Mouse (Mus musculus) liver, embryonic 16.5 days (tissue): ENCODE measurements around the gene Usp24. TPM values are rescaled to one million over a fixed set of nuclear protein-coding genes. Genes with fewer than 3 reads are reported as not detected.
A peak's percentile ranks its signal among the peaks of the same experiment; 100 is the strongest.

Experiments used
- ATAC-seq: fragments of 200-750 bp; cut with Nextera tagmentation; 2 replicates; pipeline ENCODE4 v1.8.0; 2017; ENCODE audit warnings: low read depth, mild to moderate bottlenecking, moderate number of reproducible peaks, moderate library complexity
- H3K27ac ChIP-seq: fragments of 300-500 bp; sonication (generic); 2 replicates; pipeline ENCODE4 v1.5.1; 2014; ENCODE audit warnings: mild to moderate bottlenecking, low read length
- H3K27me3 ChIP-seq: fragments of 300-500 bp; sonication (generic); 2 replicates; pipeline ENCODE4 v1.6.1; 2014; ENCODE audit warnings: low read depth, low read length, mixed read lengths; ENCODE audit not compliant: control insufficient read depth, insufficient read depth
- H3K36me3 ChIP-seq: fragments of 300-500 bp; sonication (generic); 2 replicates; pipeline ENCODE4 v1.6.1; 2014; ENCODE audit warnings: mild to moderate bottlenecking; ENCODE audit not compliant: control insufficient read depth, insufficient read depth
- H3K4me1 ChIP-seq: fragments of 300-500 bp; sonication (generic); 2 replicates; pipeline ENCODE4 v1.6.1; 2014; ENCODE audit warnings: low read depth, low read length, mixed read lengths; ENCODE audit not compliant: control insufficient read depth
- H3K4me2 ChIP-seq: fragments of 300-500 bp; sonication (generic); 2 replicates; pipeline ENCODE4 v1.6.1; 2014; ENCODE audit warnings: low read depth, low read length, mixed read lengths
- H3K4me3 ChIP-seq: fragments of 300-500 bp; sonication (generic); 2 replicates; pipeline ENCODE4 v1.5.1; 2014; ENCODE audit warnings: low read depth, mild to moderate bottlenecking, low read length
- H3K9ac ChIP-seq: fragments of 300-500 bp; sonication (generic); 2 replicates; pipeline ENCODE4 v1.6.1; 2014; ENCODE audit warnings: low read depth, low read length
- H3K9me3 ChIP-seq: fragments of 300-500 bp; sonication (generic); replicated peaks from 2 replicates; pipeline ENCODE4 v1.6.1; 2016; ENCODE audit warnings: low read length; ENCODE audit not compliant: control insufficient read depth
- WGBS: fragments of 180-500 bp; shearing (Covaris S2); extraction: QIAGEN DNeasy Blood & Tissue Kit; methylation state at CpG from one replicate; pipeline ENCODE4 v1.1.7; 2014; ENCODE audit not compliant: insufficient replicate concordance; 5-methylcytosine and 5-hydroxymethylcytosine counted together
- polyA plus RNA-seq: library from polyadenylated mRNA; unstranded; fragments of >200 nt; fragmentation: Nextera tagmentation; extraction: Ambion mirVana; gene quantifications from 2 replicates; pipeline ENCODE4 v1.2.1, GENCODE M21; 2015

Usp24 gene
- polyA plus RNA-seq, 1 experiment from 2014 or later, result 3.8 TPM

GRCm38 (mm10) chr4:106293378-106294090, 22.5 kb upstream of the Usp24 start:
- ATAC-seq, result no peak

GRCm38 (mm10) chr4:106295696-106296095, 20.3 kb upstream of the Usp24 start:
- no peak overlapping the region for H3K4me2 ChIP-seq
- no peak overlapping the region for H3K9ac ChIP-seq
- no peak overlapping the region for H3K4me3 ChIP-seq
- H3K27ac ChIP-seq, result no peak overlapping the region
- no peak for ATAC-seq
- H3K9me3 ChIP-seq, result no peaks in the 10 kb centered on the region
- no peaks in the 10 kb centered on the region for H3K36me3 ChIP-seq
- no peaks in the 10 kb centered on the region for H3K27me3 ChIP-seq
- WGBS, result 52% methylated on average over 4 of the region's 4 CpGs
- peaks cover 12% of the 10 kb centered on the region for H3K4me1 ChIP-seq

More at GRCm38 (mm10) chr4:106293378-106294090, 22.5 kb upstream of the Usp24 start:
- H3K9ac ChIP-seq, result no peak overlapping the region
- no peaks in the 10 kb centered on the region for H3K36me3 ChIP-seq
- 43% methylated on average over 6 of the region's 6 CpGs for WGBS
- peaks cover 12% of the 10 kb centered on the region for H3K4me1 ChIP-seq
- H3K9me3 ChIP-seq, result no peaks in the 10 kb centered on the region
- H3K4me2 ChIP-seq, result no peak overlapping the region
- no peaks in the 10 kb centered on the region for H3K27me3 ChIP-seq
- H3K27ac ChIP-seq, result no peak overlapping the region
- no peak overlapping the region for H3K4me3 ChIP-seq

GRCm38 (mm10) chr4:106296412-106297086, 19.5 kb upstream of the Usp24 start:
- no peak overlapping the region for H3K4me3 ChIP-seq
- H3K9ac ChIP-seq, result no peak overlapping the region
- H3K36me3 ChIP-seq, result no peaks in the 10 kb centered on the region
- peak overlapping the region; percentile 39 for H3K4me2 ChIP-seq
- 23% methylated on average over 7 of the region's 7 CpGs for whole genome bisulfite sequencing
- peaks cover 12% of the 10 kb centered on the region for H3K4me1 ChIP-seq
- H3K9me3 ChIP-seq, result no peaks in the 10 kb centered on the region
- peak; percentile 75 for ATAC-seq
- no peaks in the 10 kb centered on the region for H3K27me3 ChIP-seq
- H3K27ac ChIP-seq, result peak overlapping the region; percentile 67

GRCm38 (mm10) chr4:106301346-106301745, 14.7 kb upstream of the Usp24 start:
- Histone ChIP-seq H3K4me2 (no peak overlapping the region), H3K9ac (no peak overlapping the region), H3K9me3 (no peaks in the 10 kb centered on the region), H3K4me1 (peaks cover 10% of the 10 kb centered on the region), H3K27me3 (no peaks in the 10 kb centered on the region), H3K36me3 (no peaks in the 10 kb centered on the region), H3K4me3 (no peak overlapping the region), H3K27ac (no peak overlapping the region)
- WGBS, result 38% methylated on average over 6 of the region's 6 CpGs
- no peak for ATAC-seq

DNA sequence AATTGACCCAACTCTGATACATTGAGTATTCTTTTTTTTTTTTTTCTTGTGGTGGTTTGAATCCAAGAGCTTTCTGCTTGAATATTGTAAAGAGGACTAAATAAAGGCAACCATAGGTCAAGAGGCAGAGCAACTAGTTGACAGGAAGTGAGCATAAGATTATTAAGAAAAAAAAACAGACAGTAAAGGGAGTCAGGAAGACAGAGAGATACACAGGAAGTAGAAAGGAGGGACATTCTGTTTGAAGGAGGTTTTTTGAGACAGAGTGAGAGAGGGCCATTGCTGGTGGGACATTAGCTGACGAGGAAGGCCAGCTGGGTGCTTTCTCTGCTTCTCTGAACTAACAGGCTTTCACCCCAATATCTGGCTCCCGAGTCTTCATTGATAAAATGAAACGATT, 7.9 kb upstream of the Usp24 start:
- WGBS, result 79% methylated on average over 3 of the region's 3 CpGs
- H3K4me3 ChIP-seq, result no peak overlapping the region
- no peaks in the 10 kb centered on the region for H3K36me3 ChIP-seq
- H3K27me3 ChIP-seq, result no peaks in the 10 kb centered on the region
- no peak overlapping the region for H3K9ac ChIP-seq
- no peak overlapping the region for H3K27ac ChIP-seq
- no peaks in the 10 kb centered on the region for H3K9me3 ChIP-seq
- peaks cover 7% of the 10 kb centered on the region for H3K4me1 ChIP-seq
- no peak for ATAC-seq
- H3K4me2 ChIP-seq, result no peak overlapping the region

DNA sequence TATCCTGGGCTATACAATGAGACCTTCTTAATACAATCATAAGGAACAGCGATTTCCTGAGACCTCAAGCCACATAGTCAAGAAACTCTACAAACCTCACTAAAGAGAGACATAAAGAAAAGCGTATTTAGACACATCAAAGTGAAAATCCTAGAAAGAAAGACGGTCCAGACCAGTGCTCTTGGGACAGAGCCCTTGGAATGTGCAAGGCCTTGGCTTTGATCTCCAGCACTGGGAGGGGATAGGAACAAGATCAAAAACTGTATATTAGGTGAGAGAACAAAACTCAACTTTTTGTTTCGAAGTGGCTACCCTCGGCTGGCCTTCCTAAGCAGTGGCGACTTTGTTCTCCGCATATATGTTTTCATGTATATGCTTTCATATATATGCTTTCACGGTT, 3.4 kb upstream of the Usp24 start:
- Histone ChIP-seq H3K9ac (no peak overlapping the region), H3K4me3 (no peak overlapping the region), H3K36me3 (no peaks in the 10 kb centered on the region), H3K9me3 (no peaks in the 10 kb centered on the region), H3K27me3 (no peaks in the 10 kb centered on the region), H3K4me1 (peaks cover 21% of the 10 kb centered on the region), H3K4me2 (no peak overlapping the region), H3K27ac (no peak overlapping the region)
- 79% methylated on average over 8 of the region's 8 CpGs for WGBS
- no peak for ATAC-seq

- no peak for ATAC-seq
- no peak overlapping the region for H3K27ac ChIP-seq
- 77% methylated on average over 8 of the region's 8 CpGs for WGBS
Measured at GRCm38 (mm10) chr4:106313070-106313469, 2.9 kb upstream of the Usp24 start.

DNA sequence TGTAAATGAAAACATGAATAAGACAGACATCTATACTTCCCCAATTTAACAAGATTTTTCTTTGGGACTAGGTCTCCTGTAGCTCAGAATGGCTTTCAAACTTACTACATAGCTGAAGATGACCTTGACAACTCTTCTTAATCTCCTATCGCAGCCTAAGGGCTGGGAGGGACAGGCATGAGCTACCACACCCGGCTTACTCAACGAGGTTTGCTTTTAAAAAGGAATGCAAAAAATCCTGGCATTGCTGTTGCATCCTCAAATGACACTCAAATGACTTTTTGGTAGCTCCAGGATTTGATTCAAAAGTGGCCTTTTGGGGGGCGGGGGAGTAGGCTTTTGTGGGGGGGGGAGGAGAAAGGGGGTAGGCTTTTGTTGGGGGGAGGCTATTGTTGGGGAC, 2.1 kb upstream of the Usp24 start:
- Histone ChIP-seq H3K36me3 (no peaks in the 10 kb centered on the region), H3K4me2 (peak overlapping the region; percentile 33), H3K27me3 (no peaks in the 10 kb centered on the region), H3K27ac (peak overlapping the region; percentile 56; the same call in 1 of the 2 replicates), H3K4me3 (no peak overlapping the region), H3K9me3 (no peaks in the 10 kb centered on the region), H3K4me1 (peaks cover 33% of the 10 kb centered on the region), H3K9ac (peak overlapping the region; percentile 26; the same call in 1 of the 2 replicates)
- ATAC-seq, result no peak
- 13% methylated on average over 4 of the region's 4 CpGs for WGBS

More at GRCm38 (mm10) chr4:106313070-106313469, 2.9 kb upstream of the Usp24 start:
- H3K9me3 ChIP-seq, result no peaks in the 10 kb centered on the region
- no peak overlapping the region for H3K9ac ChIP-seq
- no peaks in the 10 kb centered on the region for H3K36me3 ChIP-seq
- peaks cover 25% of the 10 kb centered on the region for H3K4me1 ChIP-seq
- H3K4me3 ChIP-seq, result no peak overlapping the region
- no peaks in the 10 kb centered on the region for H3K27me3 ChIP-seq
- H3K4me2 ChIP-seq, result no peak overlapping the region

- H3K9ac ChIP-seq, result peak overlapping the region; percentile 26
- peaks cover 36% of the 10 kb centered on the region for H3K4me1 ChIP-seq
- no peaks in the 10 kb centered on the region for H3K27me3 ChIP-seq
- ATAC-seq, result no peak
- peak overlapping the region; percentile 33 for H3K4me2 ChIP-seq
- H3K27ac ChIP-seq, result peak overlapping the region; percentile 56; the same call in 1 of the 2 replicates
- H3K9me3 ChIP-seq, result no peaks in the 10 kb centered on the region
- H3K36me3 ChIP-seq, result no peaks in the 10 kb centered on the region
- no peak overlapping the region for H3K4me3 ChIP-seq
Measured at GRCm38 (mm10) chr4:106314291-106314690, 1.7 kb upstream of the Usp24 start.
